Mouse (Mus musculus) A20 (cell line): ENCODE data around the gene Rpl22l1.
"Not testable (repeated sequence)": the region's sequence is repeated elsewhere in the genome, so short reads cannot be mapped to it uniquely, and the experiment has no call there.

Experiments used
- DNase-seq: peaks from one replicate; pipeline ENCODE4 v3.0.0-alpha.2; 2011; ENCODE audit warnings: low read depth, low spot score

Rpl22l1 gene

GRCm38 (mm10) chr3:28805301-28806097 is at the start of gene Rpl22l1:
Gene Rpl22l1, plus strand, starts transcription at chr3:28805436.
- DNase-seq = peak; percentile 96

DNA sequence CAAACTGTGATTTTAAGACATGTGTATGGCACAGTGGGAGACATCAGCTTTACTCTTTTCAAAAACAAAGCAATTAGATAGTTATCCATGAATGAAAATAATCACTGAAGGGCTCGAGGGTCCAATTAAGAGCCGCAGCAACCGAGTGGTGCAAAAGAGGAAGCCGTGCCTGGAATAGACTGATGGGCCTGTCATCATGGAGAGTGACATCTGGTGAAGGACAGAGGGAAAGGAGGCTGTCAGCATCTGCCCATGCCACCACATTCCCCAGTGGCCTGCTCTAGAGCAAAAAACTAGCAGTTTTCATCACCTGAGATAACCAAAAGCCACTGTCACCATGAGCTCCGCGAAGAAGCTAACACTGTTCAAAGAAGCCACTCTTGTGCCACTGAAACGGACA is 49.8 kb upstream of the Rpl22l1 start:
- DNase-seq = no peak

GRCm38 (mm10) chr3:28761225-28761789 is 43.9 kb upstream of the Rpl22l1 start:
- no peak for DNase-seq

GRCm38 (mm10) chr3:28766935-28767334 is 38.3 kb upstream of the Rpl22l1 start:
- DNase-seq = no peak

DNA sequence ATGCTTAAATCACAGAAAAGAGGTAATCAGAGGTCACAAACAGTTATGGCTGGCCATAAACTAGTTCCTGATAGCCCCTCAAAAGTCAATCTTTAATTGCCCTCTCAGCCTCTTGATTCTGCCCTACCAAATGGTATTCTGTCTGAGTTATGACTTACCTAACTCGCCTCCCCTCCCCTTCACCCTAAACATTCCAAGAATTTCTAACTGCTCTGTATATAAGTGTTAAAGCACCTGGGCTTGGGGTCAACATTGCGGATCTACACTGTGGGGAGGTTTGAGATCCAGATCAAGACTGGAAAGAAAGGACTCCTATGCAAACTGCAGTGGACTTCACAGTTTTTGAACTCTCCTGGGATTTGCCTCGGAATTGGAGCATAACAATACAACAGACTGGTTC is 37.0 kb upstream of the Rpl22l1 start:
- no peak for DNase-seq

- DNase-seq = not testable (repeated sequence)
Measured at GRCm38 (mm10) chr3:28772919-28773318, 32.3 kb upstream of the Rpl22l1 start.

DNA sequence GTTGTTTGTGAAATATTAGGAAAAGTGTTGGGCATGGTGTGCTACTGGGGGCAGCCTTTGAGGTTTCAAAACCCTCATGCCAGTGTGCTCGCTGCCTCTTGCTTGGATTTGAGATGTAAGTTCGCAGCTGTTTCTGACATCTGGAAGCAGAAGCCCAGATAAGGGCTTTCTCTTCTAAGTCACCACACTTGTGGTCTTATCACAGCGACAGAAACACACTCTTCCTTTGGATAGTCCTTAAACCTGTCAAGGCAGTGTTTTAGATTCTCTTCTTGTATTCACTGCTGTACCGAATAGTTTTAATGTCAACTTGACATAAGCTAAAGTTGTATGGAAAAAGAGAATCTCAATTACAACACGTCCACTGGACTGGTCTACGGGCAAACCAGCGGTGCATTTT is 29.9 kb upstream of the Rpl22l1 start:
- DNase-seq = no peak

GRCm38 (mm10) chr3:28775958-28776357 is 29.3 kb upstream of the Rpl22l1 start:
- no peak for DNase-seq

GRCm38 (mm10) chr3:28776491-28776890 is 28.7 kb upstream of the Rpl22l1 start:
- no peak for DNase-seq

DNA sequence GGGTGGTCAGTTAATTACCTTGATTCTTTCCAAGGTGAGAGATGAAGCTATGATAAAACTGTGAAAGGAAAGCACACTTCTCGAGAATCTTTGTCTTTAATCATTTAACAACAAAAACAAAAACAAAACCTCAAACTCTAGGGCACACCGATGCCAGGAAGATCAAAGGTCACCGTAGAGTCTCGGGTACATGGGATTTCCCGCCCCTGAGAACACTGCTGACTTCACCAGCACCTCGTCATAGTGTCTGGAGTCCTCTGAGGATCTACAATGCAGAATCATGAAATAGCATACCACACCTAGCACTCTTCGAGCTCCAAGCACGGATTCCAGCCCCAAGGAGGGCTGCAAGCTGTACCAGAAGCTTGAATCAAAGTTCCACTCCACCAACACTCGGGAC is 24.7 kb upstream of the Rpl22l1 start:
- DNase-seq = no peak

DNA sequence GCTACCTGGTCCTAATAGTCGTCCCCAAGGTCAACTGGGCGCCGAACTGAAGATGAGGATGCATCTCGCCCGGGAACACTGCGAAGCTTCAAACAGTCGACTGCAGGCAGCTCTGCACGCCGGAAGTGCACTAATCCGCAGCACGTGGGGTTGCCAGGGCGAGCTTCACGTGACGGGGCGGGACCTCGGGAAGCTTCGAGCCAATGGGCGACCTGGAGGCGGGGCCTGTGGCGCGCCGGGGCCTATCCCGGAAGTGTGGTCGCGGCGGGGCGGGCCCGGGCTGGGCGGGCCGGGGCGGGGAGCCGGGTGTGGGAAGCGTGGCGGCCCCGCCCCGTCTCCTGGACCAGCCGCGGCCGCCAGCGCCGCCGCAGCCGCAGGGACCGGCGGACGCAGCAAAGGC is 24.2 kb upstream of the Rpl22l1 start, which contains the start of gene Eif5a2:
Gene Eif5a2, plus strand, starts transcription at position 283 of the 400 bp plus-strand sequence.
- DNase-seq = peak; percentile 91

DNA sequence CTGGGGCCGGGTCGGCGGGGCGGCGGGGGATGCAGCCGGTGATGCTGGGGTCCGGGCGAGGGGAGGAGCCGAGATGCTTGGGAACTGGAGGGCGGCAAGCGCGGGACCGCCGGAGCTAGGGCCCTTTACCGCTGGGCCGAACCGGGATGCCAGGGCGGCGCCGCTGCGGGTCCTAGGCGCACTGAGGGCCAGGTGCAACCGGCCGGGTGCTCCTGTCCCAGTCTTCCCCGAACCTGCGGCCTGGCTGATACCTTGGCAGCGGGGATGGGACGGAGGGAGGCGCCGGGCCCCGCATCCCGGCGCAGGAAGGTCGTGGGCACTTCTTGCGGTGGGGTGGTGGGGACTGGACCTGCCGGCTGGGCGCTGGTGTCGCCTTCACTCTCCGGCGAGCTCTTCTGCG is 23.8 kb upstream of the Rpl22l1 start:
- no peak for DNase-seq

DNA sequence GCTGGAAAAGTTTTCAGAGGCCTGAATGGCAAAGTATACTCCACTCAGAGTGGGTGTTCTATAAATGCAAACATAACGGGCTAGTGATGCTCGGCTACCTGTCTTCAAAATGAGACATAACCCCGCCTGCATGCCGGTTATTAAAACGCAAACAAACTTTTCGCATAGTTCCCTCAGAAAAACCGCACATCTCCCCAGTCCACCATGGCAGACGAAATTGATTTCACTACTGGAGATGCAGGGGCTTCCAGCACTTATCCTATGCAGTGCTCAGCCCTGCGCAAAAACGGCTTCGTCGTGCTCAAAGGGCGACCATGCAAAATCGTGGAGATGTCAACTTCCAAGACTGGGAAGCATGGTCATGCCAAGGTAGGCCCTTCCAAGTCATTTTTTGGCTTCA is 23.4 kb upstream of the Rpl22l1 start:
- DNase-seq = no peak

DNA sequence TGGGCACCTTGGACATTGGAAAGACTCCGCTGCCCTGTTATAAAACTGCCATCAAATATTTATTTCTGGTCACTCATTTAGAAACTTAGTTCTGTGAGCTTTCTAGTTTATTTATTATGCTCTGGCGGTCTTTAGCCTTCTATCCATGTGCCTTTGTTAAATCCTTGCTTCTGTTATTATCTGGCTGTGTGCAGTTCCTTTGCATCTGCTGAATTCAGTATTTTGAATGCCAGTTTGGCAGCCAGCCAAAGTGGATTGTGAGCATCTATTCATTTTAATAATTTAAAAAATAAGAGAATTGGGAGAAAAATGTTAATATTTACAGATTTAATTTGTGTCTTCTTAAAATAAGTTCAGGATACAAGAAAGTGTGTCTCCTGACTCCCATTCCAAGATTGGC is 21.1 kb upstream of the Rpl22l1 start:
- no peak for DNase-seq

DNA sequence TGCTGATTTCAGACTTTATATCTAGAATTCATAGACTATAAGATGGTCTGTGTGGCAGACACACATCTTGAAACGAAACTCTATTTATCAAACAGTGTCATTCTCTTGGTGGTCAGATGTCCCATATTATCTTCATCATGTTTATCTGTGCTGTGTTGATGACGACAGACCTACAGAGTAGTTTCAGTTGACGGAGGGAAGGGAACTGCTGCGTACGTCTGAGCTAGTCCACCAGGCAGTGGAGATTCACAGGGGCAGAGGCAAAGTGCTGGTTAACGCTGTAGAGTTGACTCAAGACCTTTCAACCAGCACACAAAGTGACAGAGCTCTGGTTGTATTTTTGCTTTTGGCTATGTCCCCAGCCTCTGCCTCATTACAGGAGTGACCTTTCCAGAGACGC is 10.4 kb upstream of the Rpl22l1 start:
- no peak for DNase-seq

DNA sequence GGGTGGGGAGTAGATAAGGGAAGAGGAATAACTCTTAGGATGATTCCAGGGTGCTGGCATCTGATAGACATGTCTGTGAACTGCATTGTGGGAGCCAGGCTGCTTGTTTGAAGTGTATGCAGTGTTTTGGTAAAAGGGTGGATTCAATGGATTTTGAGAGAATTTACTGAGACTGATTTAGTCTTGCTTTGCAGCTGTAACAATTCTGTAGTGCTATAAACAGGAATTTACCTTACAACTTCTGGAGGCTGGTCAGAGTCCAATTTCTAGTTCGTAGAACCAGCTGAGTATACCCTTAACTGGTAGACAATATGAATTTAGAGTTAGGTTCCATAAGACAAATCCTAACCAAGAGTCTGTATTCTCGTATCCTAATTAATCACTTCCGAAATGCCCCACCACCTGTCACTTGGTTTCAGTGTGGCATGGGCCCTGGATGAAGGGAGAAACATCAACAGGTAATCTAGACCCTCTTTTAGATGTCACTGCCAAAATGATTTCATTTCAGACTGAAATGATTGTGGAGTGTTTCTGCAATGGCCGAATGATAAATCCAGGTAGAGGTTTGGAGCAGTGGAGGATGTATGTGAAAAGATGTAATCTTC is 2.9 kb downstream of the Rpl22l1 start:
- no peak for DNase-seq

GRCm38 (mm10) chr3:28811441-28811840 is 6.2 kb downstream of the Rpl22l1 start:
- DNase-seq = no peak

DNA sequence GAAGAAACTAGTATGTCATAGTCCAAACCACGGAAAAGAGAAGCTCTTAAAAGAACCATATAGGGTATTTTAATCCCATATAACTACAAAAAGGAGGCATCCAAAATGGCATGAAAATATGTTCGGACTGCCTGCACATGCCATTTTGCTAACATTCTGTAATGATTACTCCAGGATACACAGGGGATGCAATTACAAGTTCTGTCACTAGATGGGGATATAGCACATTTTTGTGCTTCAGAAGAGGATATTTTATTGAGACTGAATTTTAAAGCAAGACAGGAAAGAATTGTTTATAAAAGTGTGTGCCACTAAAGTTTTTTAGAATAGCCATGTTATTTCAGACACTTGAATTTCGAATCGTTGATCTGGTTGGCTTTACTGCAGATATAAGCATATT is 9.1 kb downstream of the Rpl22l1 start:
- peak; percentile 67 for DNase-seq

DNA sequence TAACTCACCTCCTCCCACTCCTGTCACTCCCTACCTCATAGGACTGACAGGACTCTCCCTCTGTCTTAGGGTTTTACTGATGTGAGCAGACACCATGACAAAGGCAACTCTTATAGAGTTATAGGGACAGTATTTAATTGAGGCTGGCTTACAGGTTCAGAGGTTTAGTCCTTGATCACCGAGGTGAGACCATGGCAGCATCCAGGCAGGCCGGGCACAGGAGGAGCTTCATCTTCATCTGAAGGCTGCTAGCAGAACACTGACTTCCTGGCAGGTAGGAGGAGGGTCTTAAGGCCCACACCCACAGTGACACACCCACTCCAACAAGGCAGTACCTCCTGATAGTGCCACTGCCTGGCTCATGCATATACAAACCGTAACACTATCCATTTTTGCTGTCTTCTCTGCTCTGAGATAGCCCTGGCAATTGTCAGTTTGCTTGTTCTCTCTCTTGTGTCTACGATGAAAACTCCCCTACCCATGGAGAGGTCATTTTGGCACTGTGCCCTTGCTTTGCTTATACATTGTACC is 10.8 kb downstream of the Rpl22l1 start:
- no peak for DNase-seq

- DNase-seq = no peak
Measured at GRCm38 (mm10) chr3:28826272-28826671, 21.0 kb downstream of the Rpl22l1 start.

- no peak for DNase-seq
Measured at GRCm38 (mm10) chr3:28827605-28828004, 22.4 kb downstream of the Rpl22l1 start.

GRCm38 (mm10) chr3:28829454-28829853 is 24.2 kb downstream of the Rpl22l1 start:
- no peak for DNase-seq
